Mouse (Mus musculus) urinary bladder, postnatal 4 days (tissue): Measurements from ENCODE around the gene Gm13287.
A peak's percentile ranks its signal among the peaks of the same experiment; 100 is the strongest.
"Not testable (repeated sequence)": the region's sequence is repeated elsewhere in the genome, so short reads cannot be mapped to it uniquely, and the experiment has no call there.

ENCODE experiments used
- DNase-seq, 2 experiments: peaks; one replicate each; pipeline ENCODE4 v3.0.0; 2021 to 2022; ENCODE audit warnings: low spot score in 2 of 2

Gene Gm13287

GRCm38 (mm10) chr4:88802954-88803353 lies at the start of gene Gm13287:
Gene Gm13287 (plus strand): TSS chr4:88803254.
- DNase-seq, result not testable (repeated sequence)

DNA sequence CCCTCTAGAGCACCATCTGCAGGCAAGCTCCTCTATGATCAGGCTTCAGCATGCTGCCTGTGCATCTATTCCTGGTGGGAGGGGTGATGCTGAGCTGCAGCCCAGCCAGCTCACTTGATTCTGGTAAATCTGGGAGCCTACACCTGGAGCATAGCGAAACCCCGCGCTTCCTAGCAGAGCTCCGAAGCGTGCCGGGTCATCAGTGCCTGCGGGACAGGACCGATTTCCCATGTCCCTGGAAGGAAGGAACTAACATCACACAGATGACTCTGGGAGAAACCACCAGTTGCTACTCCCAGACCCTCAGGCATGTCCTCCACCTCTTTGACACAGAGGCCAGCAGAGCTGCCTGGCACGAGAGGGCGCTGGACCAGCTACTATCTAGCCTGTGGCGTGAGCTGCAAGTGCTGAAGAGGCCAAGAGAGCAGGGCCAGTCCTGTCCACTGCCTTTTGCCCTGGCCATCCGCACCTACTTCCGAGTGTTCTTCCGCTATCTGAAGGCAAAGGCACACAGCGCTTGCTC lies 48.2 kb upstream of the Gm13287 start, which contains the start of gene Gm13271:
Gene Gm13271 (plus strand): TSS at position 51 of the 523 bp plus-strand sequence.
- peak; percentile 79 to 90 for DNase-seq

GRCm38 (mm10) chr4:88756581-88757513 lies 46.2 kb upstream of the Gm13287 start:
- not testable (repeated sequence) for DNase-seq

GRCm38 (mm10) chr4:88757628-88758031 lies 45.4 kb upstream of the Gm13287 start:
- peak; percentile 91 to 92 for DNase-seq

GRCm38 (mm10) chr4:88758751-88759150 lies 44.3 kb upstream of the Gm13287 start:
- DNase-seq, result not testable (repeated sequence)

DNA sequence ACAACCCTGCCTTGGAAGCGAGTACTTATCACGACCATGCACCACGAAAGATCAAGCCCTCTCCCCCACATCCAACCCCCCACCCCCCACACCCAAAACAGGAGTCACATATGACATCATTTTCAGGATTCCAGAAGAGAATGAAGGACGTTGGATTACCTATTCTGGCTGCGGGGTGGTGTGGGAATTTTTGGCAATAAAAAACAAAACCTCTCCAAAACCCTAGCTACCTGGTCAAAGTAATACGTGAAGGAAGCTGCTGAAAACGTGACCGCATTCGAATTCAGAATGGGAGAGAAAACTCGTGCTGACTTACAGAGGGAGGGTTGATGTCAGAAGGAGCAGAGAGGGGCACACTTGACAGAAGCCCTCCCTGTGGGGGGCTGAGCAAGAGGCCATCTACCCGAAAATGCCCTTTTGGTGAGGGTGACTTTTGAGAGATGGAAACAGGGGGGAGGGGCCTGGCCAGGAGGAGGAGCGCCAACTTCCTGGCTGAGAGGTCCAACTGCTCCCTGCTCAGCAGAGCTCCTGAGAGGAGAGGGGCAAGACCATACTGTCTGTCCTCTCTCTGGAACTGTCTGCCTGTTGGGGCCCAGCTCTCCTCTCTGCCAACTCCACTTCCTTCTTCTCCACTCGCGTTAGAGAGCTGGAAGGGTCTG lies 43.3 kb upstream of the Gm13287 start, which contains the start of gene Gm13283:
Gene Gm13283 (plus strand): TSS at position 510 of the 659 bp plus-strand sequence.
- DNase-seq, result peak; percentile 46 to 75

DNA sequence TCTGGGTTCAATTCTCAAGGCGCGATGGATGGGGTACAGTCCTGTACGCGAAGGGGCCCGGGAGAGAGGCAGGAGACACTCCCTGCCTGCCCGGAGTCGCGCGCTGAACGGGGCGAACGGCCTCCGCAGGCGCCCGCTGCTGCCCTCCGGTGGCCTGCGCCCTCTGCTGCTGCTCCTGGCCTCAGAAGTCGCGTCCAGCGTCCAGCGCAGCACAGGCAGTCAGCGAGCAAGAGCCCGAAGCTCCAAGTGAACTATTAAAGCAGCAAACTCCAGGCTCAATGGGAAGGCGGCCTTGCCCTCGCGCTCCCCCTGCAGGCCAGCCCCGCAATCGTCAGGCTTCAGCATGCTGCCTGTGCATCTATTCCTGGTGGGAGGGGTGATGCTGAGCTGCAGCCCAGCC lies 42.6 kb upstream of the Gm13287 start:
- peak; percentile 71 to 78 for DNase-seq

DNA sequence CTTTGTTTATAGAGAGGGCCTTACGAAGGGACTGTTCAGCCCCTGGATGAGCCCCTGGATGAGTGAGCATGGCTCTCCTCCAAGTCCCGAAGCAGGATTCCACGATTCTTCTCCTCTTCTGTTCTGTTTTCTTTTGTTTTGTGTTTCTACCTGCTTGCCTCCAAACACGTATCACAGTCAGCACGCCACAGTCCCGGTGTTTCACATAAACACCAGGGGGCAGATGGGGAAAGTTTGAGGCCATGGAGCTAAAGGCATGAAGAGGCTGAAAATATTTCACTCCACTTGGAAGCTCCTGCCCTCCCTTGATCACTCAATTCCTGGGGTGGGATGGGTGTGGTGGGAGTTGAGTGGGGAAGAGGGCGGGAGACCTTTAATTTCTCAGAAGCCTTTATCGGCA lies 41.3 kb upstream of the Gm13287 start:
- DNase-seq, result peak; percentile 77 to 94

GRCm38 (mm10) chr4:88762341-88762740 lies 40.7 kb upstream of the Gm13287 start:
- DNase-seq, result peak in 1 of 2 experiments; percentile 32

DNA sequence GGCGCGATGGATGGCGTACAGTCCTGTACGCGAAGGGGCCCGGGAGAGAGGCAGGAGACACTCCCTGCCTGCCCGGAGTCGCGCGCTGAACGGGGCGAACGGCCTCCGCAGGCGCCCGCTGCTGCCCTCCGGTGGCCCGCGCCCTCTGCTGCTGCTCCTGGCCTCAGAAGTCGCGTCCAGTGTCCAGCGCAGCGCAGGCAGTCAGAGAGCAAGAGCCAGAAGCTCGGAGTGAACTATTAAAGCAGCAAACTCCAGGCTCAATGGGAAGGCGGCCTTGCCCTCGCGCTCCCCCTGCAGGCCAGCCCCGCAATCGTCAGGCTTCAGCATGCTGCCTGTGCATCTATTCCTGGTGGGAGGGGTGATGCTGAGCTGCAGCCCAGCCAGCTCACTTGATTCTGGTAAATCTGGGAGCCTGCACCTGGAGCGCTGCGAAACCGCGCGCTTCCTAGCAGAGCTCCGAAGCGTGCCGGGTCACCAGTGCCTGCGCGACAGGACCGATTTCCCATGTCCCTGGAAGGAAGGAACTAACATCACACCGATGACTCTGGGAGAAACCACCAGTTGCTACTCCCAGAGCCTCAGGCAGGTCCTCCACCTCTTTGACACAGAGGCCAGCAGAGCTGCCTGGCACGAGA lies 39.6 kb upstream of the Gm13287 start:
- DNase-seq, result peak in 1 of 2 experiments; percentile 47

- not testable (repeated sequence) for DNase-seq
Observed at GRCm38 (mm10) chr4:88773534-88773933, 29.5 kb upstream of the Gm13287 start, which contains the start of gene Gm13290. Gene Gm13290 (plus strand): TSS chr4:88773834.

DNA sequence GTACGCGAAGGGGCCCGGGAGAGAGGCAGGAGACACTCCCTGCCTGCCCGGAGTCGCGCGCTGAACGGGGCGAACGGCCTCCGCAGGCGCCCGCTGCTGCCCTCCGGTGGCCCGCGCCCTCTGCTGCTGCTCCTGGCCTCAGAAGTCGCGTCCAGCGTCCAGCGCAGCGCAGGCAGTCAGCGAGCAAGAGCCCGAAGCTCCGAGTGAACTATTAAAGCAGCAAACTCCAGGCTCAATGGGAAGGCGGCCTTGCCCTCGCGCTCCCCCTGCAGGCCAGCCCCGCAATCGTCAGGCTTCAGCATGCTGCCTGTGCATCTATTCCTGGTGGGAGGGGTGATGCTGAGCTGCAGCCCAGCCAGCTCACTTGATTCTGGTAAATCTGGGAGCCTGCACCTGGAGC lies 26.4 kb upstream of the Gm13287 start, which contains the start of gene Gm13289:
Gene Gm13289 (plus strand): TSS at position 301 of the 400 bp plus-strand sequence.
- DNase-seq, result not testable (repeated sequence)

DNA sequence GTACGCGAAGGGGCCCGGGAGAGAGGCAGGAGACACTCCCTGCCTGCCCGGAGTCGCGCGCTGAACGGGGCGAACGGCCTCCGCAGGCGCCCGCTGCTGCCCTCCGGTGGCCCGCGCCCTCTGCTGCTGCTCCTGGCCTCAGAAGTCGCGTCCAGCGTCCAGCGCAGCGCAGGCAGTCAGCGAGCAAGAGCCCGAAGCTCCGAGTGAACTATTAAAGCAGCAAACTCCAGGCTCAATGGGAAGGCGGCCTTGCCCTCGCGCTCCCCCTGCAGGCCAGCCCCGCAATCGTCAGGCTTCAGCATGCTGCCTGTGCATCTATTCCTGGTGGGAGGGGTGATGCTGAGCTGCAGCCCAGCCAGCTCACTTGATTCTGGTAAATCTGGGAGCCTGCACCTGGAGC lies 23.5 kb upstream of the Gm13287 start, which contains the start of gene Gm13272:
Gene Gm13272 (plus strand): TSS at position 301 of the 400 bp plus-strand sequence.
- not testable (repeated sequence) for DNase-seq

DNA sequence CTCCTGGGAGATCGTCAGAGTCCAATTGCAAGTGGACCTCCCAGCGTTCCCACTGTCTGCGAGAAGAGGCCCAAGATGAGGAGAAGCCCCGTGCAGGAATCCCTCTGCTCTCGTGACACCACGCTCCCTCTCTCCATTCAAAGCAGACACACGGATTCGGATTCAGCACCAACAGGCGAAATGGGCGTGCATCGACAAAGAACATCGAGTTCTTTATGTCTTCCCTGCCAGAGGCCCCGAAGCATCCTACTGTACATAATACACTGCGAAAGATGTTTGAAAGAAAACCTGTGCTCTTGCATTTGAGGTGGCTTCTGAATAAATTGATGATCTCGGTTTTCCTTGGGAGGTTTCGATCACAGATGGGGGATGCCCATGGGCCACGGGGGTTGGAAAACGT lies 22.7 kb upstream of the Gm13287 start:
- not testable (repeated sequence) for DNase-seq

GRCm38 (mm10) chr4:88781831-88782230 lies 21.2 kb upstream of the Gm13287 start, which contains the start of gene Ifnz:
Gene Ifnz (plus strand): TSS chr4:88782131.
- not testable (repeated sequence) for DNase-seq

DNA sequence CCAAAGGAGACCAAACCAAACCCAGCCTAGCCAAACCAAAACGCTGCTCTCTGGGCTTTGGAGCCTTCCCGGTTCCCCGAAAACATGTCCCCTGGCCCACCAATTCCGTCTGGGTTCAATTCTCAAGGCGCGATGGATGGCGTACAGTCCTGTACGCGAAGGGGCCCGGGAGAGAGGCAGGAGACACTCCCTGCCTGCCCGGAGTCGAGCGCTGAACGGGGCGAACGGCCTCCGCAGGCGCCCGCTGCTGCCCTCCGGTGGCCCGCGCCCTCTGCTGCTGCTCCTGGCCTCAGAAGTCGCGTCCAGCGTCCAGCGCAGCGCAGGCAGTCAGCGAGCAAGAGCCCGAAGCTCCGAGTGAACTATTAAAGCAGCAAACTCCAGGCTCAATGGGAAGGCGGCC lies 20.7 kb upstream of the Gm13287 start:
- peak in 1 of 2 experiments; percentile 20 for DNase-seq

DNA sequence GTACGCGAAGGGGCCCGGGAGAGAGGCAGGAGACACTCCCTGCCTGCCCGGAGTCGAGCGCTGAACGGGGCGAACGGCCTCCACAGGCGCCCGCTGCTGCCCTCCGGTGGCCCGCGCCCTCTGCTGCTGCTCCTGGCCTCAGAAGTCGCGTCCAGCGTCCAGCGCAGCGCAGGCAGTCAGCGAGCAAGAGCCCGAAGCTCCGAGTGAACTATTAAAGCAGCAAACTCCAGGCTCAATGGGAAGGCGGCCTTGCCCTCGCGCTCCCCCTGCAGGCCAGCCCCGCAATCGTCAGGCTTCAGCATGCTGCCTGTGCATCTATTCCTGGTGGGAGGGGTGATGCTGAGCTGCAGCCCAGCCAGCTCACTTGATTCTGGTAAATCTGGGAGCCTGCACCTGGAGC lies 17.6 kb upstream of the Gm13287 start, which contains the start of gene Gm13276:
Gene Gm13276 (plus strand): TSS at position 301 of the 400 bp plus-strand sequence.
- not testable (repeated sequence) for DNase-seq

DNA sequence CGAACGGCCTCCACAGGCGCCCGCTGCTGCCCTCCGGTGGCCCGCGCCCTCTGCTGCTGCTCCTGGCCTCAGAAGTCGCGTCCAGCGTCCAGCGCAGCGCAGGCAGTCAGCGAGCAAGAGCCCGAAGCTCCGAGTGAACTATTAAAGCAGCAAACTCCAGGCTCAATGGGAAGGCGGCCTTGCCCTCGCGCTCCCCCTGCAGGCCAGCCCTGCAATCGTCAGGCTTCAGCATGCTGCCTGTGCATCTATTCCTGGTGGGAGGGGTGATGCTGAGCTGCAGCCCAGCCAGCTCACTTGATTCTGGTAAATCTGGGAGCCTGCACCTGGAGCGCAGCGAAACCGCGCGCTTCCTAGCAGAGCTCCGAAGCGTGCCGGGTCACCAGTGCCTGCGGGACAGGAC lies 14.7 kb upstream of the Gm13287 start, which contains the start of gene Gm13277:
Gene Gm13277 (plus strand): TSS at position 231 of the 400 bp plus-strand sequence.
- peak; percentile 59 to 60 for DNase-seq

GRCm38 (mm10) chr4:88791250-88791649 lies 11.8 kb upstream of the Gm13287 start, which contains the start of gene Gm13278:
Gene Gm13278 (plus strand): TSS chr4:88791550.
- not testable (repeated sequence) for DNase-seq

GRCm38 (mm10) chr4:88793936-88794675 lies 8.9 kb upstream of the Gm13287 start, which contains the start of gene Gm13275:
Gene Gm13275 (plus strand): TSS chr4:88794487.
- peak; percentile 75 to 79 for DNase-seq
